Mouse (Mus musculus): ENCODE measurements around the gene Wdtc1.

DNA sequence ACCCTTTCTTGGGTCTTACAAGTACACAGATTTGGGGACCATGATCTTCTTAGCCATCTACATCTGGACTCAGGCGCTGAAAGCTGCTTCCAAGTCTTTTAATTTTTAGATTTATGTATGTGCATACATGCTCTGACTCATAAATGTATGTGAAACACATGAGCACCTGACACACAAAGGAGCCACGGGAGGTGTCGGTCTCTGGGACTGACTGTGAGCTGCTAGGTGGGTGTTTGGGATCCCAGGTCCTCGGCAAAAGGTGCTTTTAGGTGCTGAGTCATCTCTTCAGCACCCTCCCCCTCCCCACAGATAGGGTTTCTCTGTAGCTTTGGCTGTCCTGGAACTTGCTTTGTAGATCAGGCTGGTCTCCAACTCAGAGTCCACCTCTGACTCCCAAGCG lies 89.5 kb downstream of the Wdtc1 start:
- TF ChIP-seq CTCF (IDR thresholded peaks at IDR 0.05; ENCODE audit: low read depth) (no peak), EP300 (IDR thresholded peaks at IDR 0.05; ENCODE audit: low read depth) (no peak)

Measured in heart, postnatal 0 days (tissue).